Mouse (Mus musculus): ENCODE measurements at regions not wholly inside any gene's neighbourhood (a gene's known extent, or its start where the extent isn't known, plus 50 kb on each side); places are given as distances from the start of the nearest gene placed in this dataset.

DNA sequence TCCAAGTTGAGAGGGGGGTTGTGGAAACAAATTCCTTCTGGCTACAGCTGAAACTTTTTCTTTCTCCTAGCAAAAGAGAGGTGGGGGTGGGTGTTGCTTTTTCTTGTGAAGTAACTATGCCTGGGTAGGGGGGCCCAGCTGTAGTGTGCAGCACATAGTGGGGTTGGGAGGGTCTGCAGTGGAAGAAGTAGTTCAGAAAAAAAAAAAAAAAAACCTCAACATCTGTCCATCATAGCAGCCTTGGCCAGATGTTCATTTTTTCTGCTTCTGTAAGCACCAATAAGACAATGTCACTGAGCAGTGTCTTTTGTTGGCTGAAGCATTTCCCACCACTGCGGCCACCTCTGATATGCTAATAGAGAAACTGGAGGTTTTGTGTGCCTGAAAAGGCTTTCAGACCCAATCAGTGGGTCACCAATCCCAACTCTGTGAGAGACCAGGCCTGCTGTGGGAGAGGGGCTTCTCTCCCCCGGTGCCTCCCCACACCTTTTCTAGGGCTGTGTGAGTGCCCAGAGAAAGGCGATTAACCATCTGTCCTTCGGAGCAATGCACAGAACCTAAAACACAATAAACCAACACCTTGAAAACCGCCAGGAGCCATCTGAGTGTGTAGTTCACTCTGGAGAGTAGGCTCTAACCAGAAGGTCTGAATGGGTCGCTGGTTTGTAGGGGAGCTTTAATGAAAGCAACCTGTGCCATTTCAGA, 279.2 kb downstream of the Tmsb4x start:
- ATAC-seq (ENCODE audit: low FRiP score, low read depth): no peak
- Histone ChIP-seq H3K4me1 (ENCODE audit: control insufficient read depth, insufficient read depth, low read length) (no peaks in the 10 kb centered on the region), H3K4me2 (replicated peaks; ENCODE audit: low read depth, low read length, severe bottlenecking) (no peak overlapping the region), H3K9me3 (ENCODE audit: control insufficient read depth, low read length) (no peaks in the 10 kb centered on the region), H3K27ac (replicated peaks; ENCODE audit: low read depth, low read length) (no peak overlapping the region), H3K4me3 (replicated peaks; ENCODE audit: low read length) (no peak overlapping the region), H3K9ac (ENCODE audit: low read depth, low read length, severe bottlenecking) (no peak overlapping the region), H3K36me3 (ENCODE audit: control insufficient read depth, insufficient read depth, low read length) (no peaks in the 10 kb centered on the region), H3K27me3 (ENCODE audit: control insufficient read depth, insufficient read depth, low read length) (no peaks in the 10 kb centered on the region; the same call in 1 of the 2 replicates)
- TF ChIP-seq POLR2A (IDR thresholded peaks at IDR 0.05; ENCODE audit: borderline replicate concordance, extremely low read depth, insufficient read depth, insufficient read length): no peak
- 35% methylated on average over 6 of the region's 6 CpGs for WGBS
- no peak for DNase-seq (ENCODE audit: low spot score)

DNA sequence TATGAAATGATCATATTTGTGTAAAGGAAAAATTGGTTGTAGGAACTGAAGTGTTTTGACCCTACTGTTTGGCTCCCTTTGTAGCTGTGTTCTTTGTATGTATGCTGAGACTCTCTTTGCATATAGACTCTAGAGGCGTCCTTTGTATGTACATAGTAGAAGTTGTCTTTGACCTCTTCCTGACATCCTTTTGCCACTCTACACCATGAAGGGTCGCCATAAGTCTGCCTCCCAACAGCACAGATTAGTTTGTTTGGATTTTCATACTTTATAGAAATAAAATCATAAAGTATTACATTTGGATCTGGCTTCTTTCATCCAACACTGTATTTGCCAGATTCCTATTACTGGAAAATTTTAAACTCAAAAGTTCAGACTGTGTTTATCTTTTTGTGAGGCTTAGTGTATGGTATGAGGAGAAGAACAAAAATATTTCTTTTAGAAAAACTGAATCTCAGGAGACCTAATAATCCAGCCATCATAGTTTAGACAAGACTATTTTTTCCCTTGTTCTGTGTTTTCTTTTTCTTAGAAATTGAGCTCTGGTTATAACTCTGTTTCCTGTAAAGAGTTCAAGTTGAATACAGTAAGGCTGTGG, 293.7 kb downstream of the Tmsb4x start:
- H3K9ac ChIP-seq (ENCODE audit: low read depth, low read length, severe bottlenecking): no peak overlapping the region
- no peak for TF ChIP-seq POLR2A (IDR thresholded peaks at IDR 0.05; ENCODE audit: borderline replicate concordance, extremely low read depth, insufficient read depth, insufficient read length)
- H3K27ac ChIP-seq (replicated peaks; ENCODE audit: low read depth, low read length): no peak overlapping the region
- no peak overlapping the region for H3K4me2 ChIP-seq (replicated peaks; ENCODE audit: low read depth, low read length, severe bottlenecking)
- 56% methylated on average over 2 of the region's 2 CpGs for WGBS
- ATAC-seq (ENCODE audit: low FRiP score, low read depth) (no peak), DNase-seq (ENCODE audit: low spot score) (no peak)
- no peak overlapping the region for H3K4me3 ChIP-seq (replicated peaks; ENCODE audit: low read length)
- no peaks in the 10 kb centered on the region for H3K36me3 ChIP-seq (ENCODE audit: control insufficient read depth, insufficient read depth, low read length)
- no peaks in the 10 kb centered on the region for H3K27me3 ChIP-seq (ENCODE audit: control insufficient read depth, insufficient read depth, low read length)
- H3K9me3 ChIP-seq (ENCODE audit: control insufficient read depth, low read length): no peaks in the 10 kb centered on the region
- H3K4me1 ChIP-seq (ENCODE audit: control insufficient read depth, insufficient read depth, low read length): no peaks in the 10 kb centered on the region

DNA sequence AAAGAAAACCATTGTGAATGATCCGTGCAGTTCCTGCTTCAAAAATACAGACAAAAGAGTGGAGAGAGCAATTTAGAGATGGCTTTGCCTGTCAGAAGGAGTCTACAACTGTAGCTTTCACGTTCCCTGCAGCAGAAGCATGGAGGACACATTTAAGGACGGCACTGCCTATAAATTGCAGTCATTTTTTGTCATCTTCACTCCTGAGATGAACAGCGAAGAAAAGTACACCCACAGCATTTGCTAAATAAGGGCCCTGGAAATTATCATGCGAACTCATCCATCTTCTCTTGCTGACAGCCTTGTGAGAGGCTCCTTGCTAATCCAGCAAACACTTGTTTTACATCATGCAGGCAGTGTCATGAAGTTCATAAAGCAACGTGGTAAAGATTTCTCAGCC, 302.5 kb downstream of the Tmsb4x start:
- Histone ChIP-seq H3K9me3 (ENCODE audit: control insufficient read depth, low read length) (no peaks in the 10 kb centered on the region), H3K36me3 (ENCODE audit: control insufficient read depth, insufficient read depth, low read length) (no peaks in the 10 kb centered on the region), H3K4me3 (replicated peaks; ENCODE audit: low read length) (no peak overlapping the region), H3K9ac (ENCODE audit: low read depth, low read length, severe bottlenecking) (no peak overlapping the region), H3K27ac (replicated peaks; ENCODE audit: low read depth, low read length) (no peak overlapping the region), H3K4me2 (replicated peaks; ENCODE audit: low read depth, low read length, severe bottlenecking) (no peak overlapping the region), H3K27me3 (ENCODE audit: control insufficient read depth, insufficient read depth, low read length) (no peaks in the 10 kb centered on the region), H3K4me1 (ENCODE audit: control insufficient read depth, insufficient read depth, low read length) (no peaks in the 10 kb centered on the region)
- no peak for DNase-seq (ENCODE audit: low spot score)
- 65% methylated on average over 6 of the region's 6 CpGs for WGBS
- ATAC-seq (ENCODE audit: low FRiP score, low read depth): no peak
- TF ChIP-seq POLR2A (IDR thresholded peaks at IDR 0.05; ENCODE audit: borderline replicate concordance, extremely low read depth, insufficient read depth, insufficient read length): no peak

DNA sequence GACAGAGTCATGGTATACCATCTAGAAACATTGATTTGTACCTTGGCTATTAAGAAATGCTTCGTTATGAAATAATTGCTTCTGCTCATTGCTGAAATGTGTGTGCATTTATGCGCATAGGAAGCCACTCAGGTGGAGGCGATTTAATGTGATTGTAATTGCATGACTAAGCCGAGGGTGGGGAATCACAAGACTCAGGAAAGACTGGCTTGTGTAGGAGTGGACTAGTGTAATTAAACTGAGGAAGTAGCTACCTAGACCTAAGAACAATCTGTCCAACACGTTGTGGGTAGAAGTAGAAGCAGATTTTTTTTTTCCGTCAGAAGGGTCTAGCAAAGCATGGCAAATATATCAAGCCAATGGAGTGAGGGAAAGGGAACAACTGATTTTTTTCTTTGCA, 308.4 kb downstream of the Tmsb4x start:
- H3K4me3 ChIP-seq (replicated peaks; ENCODE audit: low read length): no peak overlapping the region
- no peak overlapping the region for H3K9ac ChIP-seq (ENCODE audit: low read depth, low read length, severe bottlenecking)
- H3K4me1 ChIP-seq (ENCODE audit: control insufficient read depth, insufficient read depth, low read length): no peaks in the 10 kb centered on the region
- H3K4me2 ChIP-seq (replicated peaks; ENCODE audit: low read depth, low read length, severe bottlenecking): no peak overlapping the region
- H3K9me3 ChIP-seq (ENCODE audit: control insufficient read depth, low read length): no peaks in the 10 kb centered on the region
- WGBS: 72% methylated on average over 6 of the region's 6 CpGs
- no peak for TF ChIP-seq POLR2A (IDR thresholded peaks at IDR 0.05; ENCODE audit: borderline replicate concordance, extremely low read depth, insufficient read depth, insufficient read length)
- no peaks in the 10 kb centered on the region for H3K27me3 ChIP-seq (ENCODE audit: control insufficient read depth, insufficient read depth, low read length)
- DNase-seq (ENCODE audit: low spot score): no peak
- no peaks in the 10 kb centered on the region for H3K36me3 ChIP-seq (ENCODE audit: control insufficient read depth, insufficient read depth, low read length)
- ATAC-seq (ENCODE audit: low FRiP score, low read depth): no peak
- H3K27ac ChIP-seq (replicated peaks; ENCODE audit: low read depth, low read length): no peak overlapping the region

DNA sequence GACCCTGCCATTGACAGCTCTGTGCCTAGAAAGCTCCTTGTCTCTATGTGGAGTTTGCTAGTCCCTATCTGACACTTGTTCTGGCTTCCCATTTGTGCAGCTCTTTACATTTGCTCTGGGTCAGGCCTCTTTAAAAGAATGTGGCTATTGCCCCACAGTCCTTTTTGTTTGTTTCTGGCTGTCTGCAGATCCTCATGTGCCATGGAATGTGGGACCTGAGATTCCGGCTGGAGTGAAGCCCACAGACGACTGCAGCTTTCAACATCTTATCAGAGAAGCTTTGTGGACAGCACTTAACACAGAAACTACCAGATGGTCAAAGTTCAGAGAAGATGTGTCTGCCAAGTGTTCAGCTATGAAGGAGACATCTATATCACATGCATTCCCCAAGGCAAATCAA, 309.7 kb upstream of the Egfl6 start:
- Histone ChIP-seq H3K9ac (ENCODE audit: low read depth, low read length, severe bottlenecking) (no peak overlapping the region), H3K36me3 (ENCODE audit: control insufficient read depth, insufficient read depth, low read length) (no peaks in the 10 kb centered on the region), H3K4me2 (replicated peaks; ENCODE audit: low read depth, low read length, severe bottlenecking) (no peak overlapping the region), H3K4me1 (ENCODE audit: control insufficient read depth, insufficient read depth, low read length) (no peaks in the 10 kb centered on the region), H3K27me3 (ENCODE audit: control insufficient read depth, insufficient read depth, low read length) (no peaks in the 10 kb centered on the region), H3K4me3 (replicated peaks; ENCODE audit: low read length) (no peak overlapping the region), H3K9me3 (ENCODE audit: control insufficient read depth, low read length) (no peaks in the 10 kb centered on the region), H3K27ac (replicated peaks; ENCODE audit: low read depth, low read length) (no peak overlapping the region)
- DNase-seq (ENCODE audit: low spot score): no peak
- 77% methylated on average over 2 of the region's 2 CpGs for WGBS
- no peak for ATAC-seq (ENCODE audit: low FRiP score, low read depth)
- no peak for TF ChIP-seq POLR2A (IDR thresholded peaks at IDR 0.05; ENCODE audit: borderline replicate concordance, extremely low read depth, insufficient read depth, insufficient read length)

Measured in limb, embryonic 14.5 days (tissue).